Mouse (Mus musculus) kidney, adult 11 months (tissue): ENCODE results near the gene Ss18l2.

Experiments used
- DNase-seq: peaks from one replicate; pipeline ENCODE4 v3.0.0; 2022

Ss18l2 gene

DNA sequence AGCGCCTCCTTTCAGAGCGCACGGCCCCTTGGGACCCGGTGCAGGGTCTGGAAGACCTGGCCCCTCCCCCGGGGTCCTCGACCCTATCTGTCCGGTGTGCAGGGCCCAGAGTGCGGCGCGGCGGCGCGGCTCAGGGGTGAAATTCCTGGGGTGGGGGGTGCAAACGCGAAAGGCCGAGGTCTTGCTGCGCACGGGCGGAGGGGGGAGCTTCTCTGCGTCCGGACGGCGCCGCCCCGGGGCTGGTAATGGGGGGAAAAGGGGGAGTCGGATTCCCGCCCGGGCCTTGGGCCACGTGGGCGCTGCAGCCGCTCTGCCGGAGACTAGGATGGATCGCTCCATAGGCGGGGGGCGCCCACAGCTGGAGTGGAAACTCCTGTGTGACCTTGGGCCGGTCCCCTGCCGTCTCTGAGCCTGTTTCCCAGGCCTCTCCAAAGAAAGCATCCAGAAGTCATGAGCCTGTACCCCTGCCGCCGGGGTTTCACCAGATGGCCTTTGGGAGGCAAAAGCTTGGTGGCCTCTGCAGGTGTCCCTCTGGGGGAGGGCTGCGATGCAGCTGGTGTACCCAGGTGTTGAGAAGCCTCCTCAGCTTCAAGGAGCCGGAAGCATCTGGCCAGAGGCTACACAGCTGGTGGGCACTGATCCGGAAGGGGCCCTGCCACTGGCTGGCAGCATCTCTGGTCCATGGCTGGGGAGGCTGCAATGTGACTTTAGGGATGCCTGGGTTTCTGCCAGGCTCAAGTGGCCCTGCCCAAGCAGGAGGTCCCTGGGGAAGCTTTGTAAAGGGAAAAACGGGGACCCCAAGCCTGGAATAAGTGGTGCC lies 50.4 kb downstream of the Ss18l2 start:
- DNase-seq: peak; percentile 41

DNA sequence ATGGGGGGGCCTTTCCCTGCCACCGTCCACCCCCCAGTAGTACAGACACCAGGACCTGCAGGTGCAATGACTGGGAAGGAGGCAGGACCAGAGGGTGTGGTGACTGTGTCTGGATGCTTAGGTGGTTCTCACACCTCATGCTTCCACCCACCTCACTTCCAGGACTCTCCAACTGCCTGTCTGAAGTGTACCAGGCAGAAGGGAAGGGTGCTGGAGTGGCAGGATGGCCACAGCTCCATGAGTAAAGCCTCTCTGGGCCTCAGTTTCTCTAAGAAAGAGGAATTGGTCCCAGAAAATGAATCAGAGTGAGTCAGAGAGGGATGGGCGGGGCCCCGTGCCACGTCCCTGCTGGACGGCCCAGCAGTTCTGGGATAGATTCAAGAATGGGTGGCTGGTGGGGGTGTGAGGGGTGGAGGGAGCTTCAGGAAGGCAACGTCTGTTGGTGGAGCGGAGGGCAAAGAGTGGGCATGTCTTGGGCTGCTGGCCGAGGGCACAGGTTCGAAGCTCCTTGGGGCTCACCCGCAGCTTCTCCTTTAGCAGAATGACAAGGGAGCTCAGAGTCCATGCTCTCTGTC lies 51.0 kb downstream of the Ss18l2 start:
- no peak for DNase-seq

GRCm38 (mm10) chr9:121761787-121762186 lies 51.7 kb downstream of the Ss18l2 start:
- DNase-seq: no peak

DNA sequence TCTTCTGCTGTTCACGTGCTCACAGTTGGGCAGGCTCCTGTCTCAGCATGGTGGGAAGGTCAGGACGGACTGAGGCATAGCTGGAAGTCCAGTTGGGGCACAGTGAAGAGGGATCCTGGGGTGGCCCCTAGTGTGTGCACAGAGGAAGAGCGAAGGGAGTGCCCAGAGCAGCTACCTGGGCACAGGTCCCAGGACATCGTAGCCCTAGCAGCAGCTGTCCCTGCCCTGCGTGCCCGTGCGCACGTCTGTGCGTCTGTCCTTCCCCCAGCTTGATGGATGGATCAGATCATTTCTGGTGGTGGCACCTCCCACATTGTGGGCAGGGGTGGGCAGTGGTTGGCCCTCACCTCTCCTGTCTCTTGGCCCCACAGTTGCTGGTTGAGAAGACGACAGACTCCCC lies 52.1 kb downstream of the Ss18l2 start:
- DNase-seq: no peak

DNA sequence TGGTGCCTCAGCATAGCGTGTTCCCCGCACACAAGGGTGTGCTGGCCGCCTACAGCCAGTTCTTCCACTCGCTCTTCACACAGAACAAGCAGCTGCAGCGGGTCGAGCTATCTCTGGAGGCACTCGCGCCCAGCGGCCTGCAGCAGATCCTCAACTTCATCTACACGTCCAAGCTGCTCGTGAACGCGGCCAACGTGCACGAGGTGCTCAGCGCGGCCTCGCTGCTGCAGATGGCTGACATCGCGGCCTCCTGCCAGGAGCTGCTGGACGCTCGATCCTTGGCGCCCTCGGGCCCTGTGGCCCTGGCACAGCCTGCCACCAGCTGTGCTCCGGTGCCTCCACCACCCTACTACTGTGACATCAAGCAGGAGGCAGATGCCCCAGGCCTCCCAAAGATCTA lies 52.6 kb downstream of the Ss18l2 start:
- DNase-seq: no peak
